Mouse (Mus musculus) spleen, postnatal 10 days (tissue): ENCODE measurements around the gene Hist1h2ba.

ENCODE experiments used
- DNase-seq, 2 experiments: peaks; one replicate each; pipeline ENCODE4 v3.0.0; 2021 to 2022; ENCODE audit warnings: low spot score in 2 of 2

Gene Hist1h2ba

GRCm38 (mm10) chr13:23933421-23934210 is at the start of gene Hist1h2ba:
Hist1h2ba (minus strand) TSS chr13:23934156.
- no peak for DNase-seq

GRCm38 (mm10) chr13:23972271-23972670 is 38.3 kb upstream of the Hist1h2ba start:
- no peak for DNase-seq

GRCm38 (mm10) chr13:23971870-23972269 is 37.9 kb upstream of the Hist1h2ba start:
- DNase-seq = no peak

GRCm38 (mm10) chr13:23964909-23965308 is 31.0 kb upstream of the Hist1h2ba start:
- DNase-seq = no peak

DNA sequence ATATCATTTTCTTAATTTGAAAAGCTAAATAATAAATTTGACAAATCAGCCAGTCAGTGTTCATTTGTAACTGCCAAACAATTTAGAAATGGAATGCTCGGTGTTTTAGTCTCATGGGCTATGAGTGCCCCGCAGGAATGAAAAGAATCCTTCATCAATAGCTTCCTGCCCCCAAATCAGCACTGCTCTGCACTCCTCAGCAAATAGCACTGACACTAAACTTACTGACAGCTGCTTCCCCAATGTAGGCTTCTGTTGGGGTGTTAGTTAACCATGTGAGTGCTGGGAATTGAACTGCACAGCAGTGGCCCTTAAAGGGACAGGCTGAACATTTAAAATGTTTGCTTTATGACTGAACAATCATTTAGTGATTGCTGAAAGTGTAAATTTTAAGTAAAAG is 25.8 kb upstream of the Hist1h2ba start:
- DNase-seq = no peak

GRCm38 (mm10) chr13:23950928-23951327 is 17.0 kb upstream of the Hist1h2ba start:
- peak; percentile 9 to 61 for DNase-seq

DNA sequence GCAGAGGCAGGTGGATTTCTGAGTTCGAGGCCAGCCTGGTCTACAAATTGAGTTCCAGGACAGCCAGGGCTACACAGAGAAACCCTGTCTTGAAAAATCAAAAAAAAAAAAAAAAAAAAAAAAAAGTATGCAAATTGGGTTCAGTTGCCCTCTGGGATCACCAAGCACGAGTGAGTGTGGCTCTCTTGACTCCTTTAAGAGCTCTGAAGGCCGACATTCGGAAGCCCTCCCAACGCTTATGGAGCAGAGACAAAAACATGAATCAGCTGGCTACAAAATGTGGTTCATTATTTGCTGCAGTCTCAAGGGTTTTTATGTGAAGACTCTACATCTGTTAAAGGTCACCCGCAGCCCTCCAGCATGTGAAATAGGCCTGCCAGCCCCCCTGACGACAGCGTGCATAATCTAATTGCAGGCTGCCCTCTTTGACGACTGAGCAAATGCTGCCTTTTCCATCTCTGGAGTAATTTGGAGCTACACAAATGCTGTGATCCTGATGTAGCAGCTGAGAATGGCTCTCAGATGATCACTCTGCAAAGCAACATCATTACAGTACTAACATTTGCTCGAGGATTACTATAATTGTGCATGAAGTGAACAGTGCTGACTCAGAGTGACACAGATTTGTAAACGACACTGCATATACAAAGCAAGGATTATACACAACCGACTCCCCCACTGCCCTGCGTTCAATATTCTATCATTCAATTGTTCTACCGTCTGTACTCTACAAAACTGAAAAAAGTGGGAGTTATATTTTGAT is 15.7 kb upstream of the Hist1h2ba start:
- no peak for DNase-seq

- DNase-seq = no peak
Measured at GRCm38 (mm10) chr13:23946254-23946653, 12.3 kb upstream of the Hist1h2ba start.

DNA sequence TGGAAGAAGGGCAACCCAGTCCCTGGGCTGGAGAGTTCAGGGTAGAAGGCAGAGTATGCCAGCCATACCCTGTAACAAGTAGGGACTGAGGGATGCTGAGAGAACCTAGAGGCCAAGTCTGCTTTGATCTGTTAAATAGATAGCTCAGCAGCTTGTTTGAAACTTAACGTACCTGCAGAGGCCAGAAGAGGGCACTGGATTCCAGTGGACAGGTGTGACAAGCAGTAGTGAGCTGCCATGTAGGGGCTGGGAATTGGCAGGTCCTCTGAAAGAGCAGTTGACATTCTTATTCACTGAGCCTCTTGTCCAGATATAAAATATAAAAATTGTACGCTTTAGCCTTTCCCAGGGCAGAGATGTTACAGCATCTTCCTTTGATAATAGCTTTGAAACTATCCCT is 8.9 kb upstream of the Hist1h2ba start:
- no peak for DNase-seq

DNA sequence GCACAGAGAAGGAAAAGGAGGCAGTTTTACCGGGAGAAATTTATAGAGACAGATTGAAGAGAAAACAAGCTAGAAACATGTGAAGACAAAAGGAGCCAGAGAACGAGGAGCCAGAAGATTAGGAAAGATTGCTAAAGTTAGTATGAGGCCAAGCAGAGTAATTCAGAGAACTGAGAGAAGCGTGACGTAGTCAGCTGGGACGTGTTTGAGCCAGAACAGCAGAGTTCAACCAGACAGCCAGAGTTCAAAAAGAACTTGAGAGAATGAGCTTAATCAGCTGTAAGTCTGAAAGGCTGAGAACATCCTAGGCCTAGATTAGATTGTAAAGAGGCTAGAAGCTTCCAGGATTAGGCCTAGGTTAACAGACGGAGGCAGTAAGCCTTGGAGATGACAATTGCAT is 6.3 kb upstream of the Hist1h2ba start:
- DNase-seq = no peak

DNA sequence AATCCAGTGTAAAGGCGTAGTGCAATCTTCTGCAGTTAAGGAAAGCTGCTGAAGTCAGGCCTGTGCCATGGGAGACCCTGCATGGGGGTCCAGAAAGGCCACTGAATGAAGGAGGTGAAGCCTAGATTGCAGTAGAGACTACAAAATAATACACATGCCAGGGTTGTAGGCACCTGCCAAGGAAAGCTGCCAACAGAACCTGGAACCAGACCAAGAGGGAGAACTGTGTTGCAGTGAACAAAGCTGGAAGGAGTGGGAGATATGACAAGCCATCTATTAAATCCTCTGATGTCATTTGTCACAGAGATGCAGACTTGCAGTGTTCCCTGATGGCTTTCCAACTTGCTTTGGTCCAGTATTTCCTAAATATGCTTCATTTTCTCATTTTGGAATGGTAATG is 4.7 kb upstream of the Hist1h2ba start:
- no peak for DNase-seq

DNA sequence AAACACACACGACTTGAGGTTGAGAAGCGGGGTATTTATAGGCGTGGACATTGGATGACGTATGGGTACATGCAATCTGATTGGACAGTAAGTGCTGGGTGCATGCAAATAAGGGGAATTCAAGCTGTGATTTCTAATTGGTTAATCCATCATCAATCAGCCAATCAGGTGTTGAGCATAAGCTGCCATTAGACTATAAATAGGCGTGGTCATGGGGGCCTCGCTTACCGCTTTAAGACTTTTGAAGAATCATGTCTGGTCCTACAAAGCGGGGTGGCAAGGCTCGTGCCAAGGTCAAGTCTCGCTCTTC is 210 bp upstream of the Hist1h2ba start, which contains the start of gene Hist1h2aa:
Hist1h2aa (plus strand) TSS at position 252 of the 310 bp plus-strand sequence.
- DNase-seq = no peak

DNA sequence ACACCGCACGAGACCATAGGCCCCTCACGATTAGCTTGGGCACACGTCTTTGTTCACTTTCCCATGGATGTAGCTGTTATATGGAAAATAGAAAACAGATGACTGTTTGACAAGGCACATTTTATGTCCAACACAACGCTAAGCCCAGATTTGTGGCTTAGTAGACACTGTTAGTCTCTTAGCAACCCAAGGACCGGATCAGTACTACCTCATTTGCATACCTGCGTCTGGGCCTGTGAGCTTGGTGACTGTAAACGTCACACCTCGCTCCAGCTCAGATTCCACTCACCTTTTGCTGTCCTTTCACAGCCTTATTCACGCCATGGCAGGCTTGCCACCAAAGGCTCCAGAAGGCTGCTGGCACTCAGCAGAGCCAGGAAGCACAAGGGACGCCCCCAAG is 3.1 kb downstream of the Hist1h2ba start:
- no peak for DNase-seq

GRCm38 (mm10) chr13:23930461-23930860 is 3.5 kb downstream of the Hist1h2ba start:
- no peak for DNase-seq

GRCm38 (mm10) chr13:23928637-23929036 is 5.3 kb downstream of the Hist1h2ba start:
- no peak for DNase-seq

GRCm38 (mm10) chr13:23925792-23926191 is 8.2 kb downstream of the Hist1h2ba start:
- DNase-seq = no peak

GRCm38 (mm10) chr13:23917674-23918073 is 16.3 kb downstream of the Hist1h2ba start:
- no peak for DNase-seq

DNA sequence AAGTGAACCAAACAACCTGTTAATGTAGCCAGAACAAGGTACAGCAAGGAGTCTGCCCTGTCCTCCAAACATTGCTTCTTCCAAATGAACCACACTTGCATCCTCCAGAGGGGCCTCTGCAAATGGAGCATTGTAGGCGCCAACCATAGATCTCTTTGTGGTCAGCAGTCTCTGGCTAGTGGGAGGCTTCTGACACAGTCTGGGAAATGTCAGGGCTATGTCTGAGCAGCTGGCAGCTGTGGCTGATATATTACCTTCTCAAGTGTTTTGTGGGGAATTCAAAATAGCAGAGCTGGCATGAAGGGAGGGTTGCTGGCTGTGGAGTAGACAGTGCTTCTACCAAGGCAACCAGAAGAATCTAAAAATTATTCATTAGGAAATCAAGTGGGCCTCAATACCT is 17.8 kb downstream of the Hist1h2ba start:
- no peak for DNase-seq

- DNase-seq = peak in 1 of 2 experiments; percentile 22
Measured at GRCm38 (mm10) chr13:23914376-23915167, 19.4 kb downstream of the Hist1h2ba start, which contains the start of gene Slc17a4. Slc17a4 (minus strand) TSS chr13:23915009.

GRCm38 (mm10) chr13:23913791-23914306 is 20.1 kb downstream of the Hist1h2ba start:
- DNase-seq = peak in 1 of 2 experiments; percentile 11

DNA sequence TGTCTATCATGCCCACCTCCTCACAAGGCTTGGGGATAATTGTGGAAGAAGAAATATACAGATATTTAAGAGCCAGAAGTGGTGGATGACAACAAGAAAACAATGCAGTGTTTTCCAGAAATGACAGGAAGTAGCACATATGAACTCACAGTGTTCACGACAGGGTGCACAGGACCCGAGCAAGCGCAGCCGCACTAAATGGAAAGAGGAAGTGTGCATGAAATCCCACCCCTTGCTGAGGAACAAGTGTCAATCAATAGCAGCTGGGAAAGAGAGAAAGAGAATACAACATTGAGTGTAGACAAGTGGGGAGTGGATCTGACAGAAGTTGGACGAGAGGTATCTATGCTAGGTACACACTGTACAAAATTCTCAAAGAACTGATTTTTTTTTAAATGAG is 22.6 kb downstream of the Hist1h2ba start:
- DNase-seq = peak in 1 of 2 experiments; percentile 29

DNA sequence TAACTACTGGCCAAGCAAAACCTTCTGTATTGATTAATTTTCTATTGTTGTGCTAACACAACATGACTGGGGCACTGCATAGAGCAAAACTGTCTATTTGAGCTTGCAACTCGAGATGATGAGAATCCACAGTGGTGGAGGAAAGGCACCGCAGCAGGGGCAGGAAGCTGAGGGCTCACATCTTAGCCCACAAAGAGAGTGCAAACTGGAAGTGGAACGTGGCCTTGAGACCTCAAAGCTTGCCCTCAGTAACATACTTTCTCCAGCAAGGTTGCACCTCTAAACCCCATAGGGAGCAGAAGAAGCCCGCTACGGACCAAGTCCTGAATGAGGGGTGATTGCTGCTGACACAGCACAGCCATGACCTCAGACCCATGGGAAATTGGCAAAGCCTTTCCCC is 23.8 kb downstream of the Hist1h2ba start:
- DNase-seq = no peak
